Comparison of ENCODE assay signal across 8 mouse cellular contexts in the genomic region with DNA sequence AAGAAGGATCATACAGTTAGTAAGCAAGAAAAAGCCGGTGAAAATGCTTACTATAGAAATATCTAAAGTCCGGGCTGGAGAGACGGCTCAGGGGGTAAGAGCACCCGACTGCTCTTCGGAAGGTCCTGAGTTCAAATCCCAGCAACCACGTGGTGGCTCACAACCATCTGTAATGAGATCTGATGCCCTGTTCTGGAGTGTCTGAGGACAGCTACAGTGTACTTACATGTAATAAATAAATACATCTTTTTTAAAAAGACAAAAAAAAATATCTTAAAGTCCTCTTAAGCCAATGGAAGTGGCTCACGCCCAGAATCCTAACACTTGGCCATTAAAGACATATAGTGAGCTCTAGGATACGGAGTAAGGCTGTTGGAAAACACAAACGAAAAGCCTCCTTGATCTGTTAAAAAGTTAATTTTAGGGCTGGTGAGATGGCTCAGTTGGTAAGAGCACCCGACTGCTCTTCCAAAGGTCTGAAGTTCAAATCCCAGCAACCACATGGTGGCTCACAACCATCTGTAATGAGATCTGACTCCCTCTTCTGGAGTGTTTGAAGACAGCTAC. TPM values are rescaled to one million over a fixed set of nuclear protein-coding genes. Genes with fewer than 3 reads are reported as not detected.
A peak's percentile ranks its signal among the peaks of the same experiment; 100 is the strongest.
DNase-seq lines count a peak whose midpoint lies in the region; ATAC-seq and TF ChIP-seq lines count a peak whose summit lies in the region.
"Not testable (repeated sequence)": the region's sequence is repeated elsewhere in the genome, so short reads cannot be mapped to it uniquely, and the experiment has no call there.

No protein-coding gene starts in this region.

- H3K36me3 ChIP-seq in CH12.LX (replicated peaks in 1 of 2; ENCODE audit: control insufficient read depth in 1 of 2, insufficient read depth in 1 of 2, low read length in 1 of 2); embryonic facial prominence, embryonic 13.5 days; hindbrain, embryonic 13.5 days; kidney, postnatal 0 days (ENCODE audit: insufficient read depth, low read length); liver, embryonic 15.5 days (replicated peaks); midbrain, embryonic 13.5 days; spleen, adult 2 months (ENCODE audit: control insufficient read depth, insufficient read depth, low read length): not testable (repeated sequence)

- peak in 1 of 2 experiments; percentile 40; a peak in 1 of 4 replicates for TF ChIP-seq CTCF in CH12.LX (conservative IDR thresholded peaks at IDR 0.05 in 1 of 2, IDR thresholded peaks at IDR 0.05 in 1 of 2; ENCODE audit: low read depth in 2 of 2, low read length in 2 of 2)
- TF ChIP-seq CTCF in gastrocnemius, adult 2 months (IDR thresholded peaks at IDR 0.05); kidney, postnatal 0 days (IDR thresholded peaks at IDR 0.05; ENCODE audit: low read depth); spleen, adult 2 months (IDR thresholded peaks at IDR 0.05; ENCODE audit: extremely low read depth, insufficient read depth, insufficient read length, insufficient replicate concordance): not testable (repeated sequence)

- not testable (repeated sequence) for H3K27me3 ChIP-seq in CH12.LX (replicated peaks); embryonic facial prominence, embryonic 13.5 days; hindbrain, embryonic 13.5 days; kidney, postnatal 0 days (ENCODE audit: insufficient read depth, low read length); liver, embryonic 15.5 days; midbrain, embryonic 13.5 days; spleen, adult 2 months (ENCODE audit: control insufficient read depth, insufficient read depth, low read length)

- H3K27ac ChIP-seq in CH12.LX (ENCODE audit: insufficient read depth, low read depth) = peak overlapping the region; percentile 32; the same call in 1 of the 2 replicates
- peak overlapping the region; percentile 78; the same call in 1 of the 2 replicates for H3K27ac ChIP-seq in embryonic facial prominence, embryonic 13.5 days
- peak overlapping the region; percentile 92 for H3K27ac ChIP-seq in gastrocnemius, adult 2 months
- peak overlapping the region; percentile 87 for H3K27ac ChIP-seq in hindbrain, embryonic 13.5 days
- H3K27ac ChIP-seq in kidney, postnatal 0 days = peak overlapping the region; percentile 72
- H3K27ac ChIP-seq in liver, embryonic 15.5 days (replicated peaks) = peak overlapping the region; percentile 88
- H3K27ac ChIP-seq in midbrain, embryonic 13.5 days = peak overlapping the region; percentile 68
- peak overlapping the region; percentile 79 for H3K27ac ChIP-seq in spleen, adult 2 months (ENCODE audit: insufficient read depth, low read length)

- in situ Hi-C loops in CH12.LX (cut with MboI; ENCODE audit: low pct_ligation_motif_present, low pct_unique_long_range_greater_than_20kb, low sequenced_read_pairs) = loop anchor here (5.0 kb wide), 1 partner anchor 74 kb away; no protein-coding TSS in a partner anchor

- dilution Hi-C loops in CH12.LX (cut with MboI; ENCODE audit: extremely low pct_ligation_motif_present, extremely low pct_unique_long_range_greater_than_20kb, low sequenced_read_pairs) = not testable (repeated sequence)

- ATAC-seq in embryonic facial prominence, embryonic 13.5 days (ENCODE audit: insufficient number of reproducible peaks, insufficient read depth, low FRiP score, low TSS enrichment, low read depth); hindbrain, embryonic 13.5 days (ENCODE audit: low FRiP score); kidney, postnatal 0 days (replicated peaks; ENCODE audit: low FRiP score, low read depth); liver, embryonic 15.5 days (ENCODE audit: insufficient read depth); midbrain, embryonic 13.5 days: not testable (repeated sequence)

- peak overlapping the region; percentile 61; the same call in 1 of the 2 replicates for H3K9ac ChIP-seq in CH12.LX (ENCODE audit: insufficient read depth, low read depth)
- H3K9ac ChIP-seq in embryonic facial prominence, embryonic 13.5 days = peak overlapping the region; percentile 70
- peak overlapping the region; percentile 82; the same call in 1 of the 2 replicates for H3K9ac ChIP-seq in hindbrain, embryonic 13.5 days
- H3K9ac ChIP-seq in kidney, postnatal 0 days (ENCODE audit: low read depth, low read length) = peak overlapping the region; percentile 33; the same call in 1 of the 2 replicates
- H3K9ac ChIP-seq in liver, embryonic 15.5 days = peak overlapping the region; percentile 82
- peak overlapping the region; percentile 76; the same call in 1 of the 2 replicates for H3K9ac ChIP-seq in midbrain, embryonic 13.5 days (replicated peaks)

- TF ChIP-seq EP300 in CH12.LX (IDR thresholded peaks at IDR 0.05; ENCODE audit: low read length) = peak; percentile 0; the same call in 1 of the 2 replicates

- intact Hi-C loops in gastrocnemius, adult 2 months (cut with DNase I) = loop anchor here (5.0 kb wide), 1 partner anchor 84 kb away; no protein-coding TSS in a partner anchor

- peak overlapping the region; percentile 57; the same call in 1 of the 2 replicates for H3K4me2 ChIP-seq in CH12.LX (ENCODE audit: insufficient read depth, low read depth, poor library complexity, severe bottlenecking)
- peak overlapping the region; percentile 79 for H3K4me2 ChIP-seq in embryonic facial prominence, embryonic 13.5 days
- peak overlapping the region; percentile 80 for H3K4me2 ChIP-seq in hindbrain, embryonic 13.5 days
- H3K4me2 ChIP-seq in kidney, postnatal 0 days (ENCODE audit: low read length) = peak overlapping the region; percentile 90
- peak overlapping the region; percentile 85 for H3K4me2 ChIP-seq in liver, embryonic 15.5 days
- H3K4me2 ChIP-seq in midbrain, embryonic 13.5 days (replicated peaks) = peak overlapping the region; percentile 78

- TF ChIP-seq RAD21 in CH12.LX (IDR thresholded peaks at IDR 0.05; ENCODE audit: low read depth, low read length) = not testable (repeated sequence)

- H3K4me1 ChIP-seq in CH12.LX (ENCODE audit: control insufficient read depth in 1 of 2, insufficient read depth in 2 of 2) = peaks cover 12% of the 10 kb centered on the region in 2 experiments; a peak in 3 of 4 replicates
- H3K4me1 ChIP-seq in embryonic facial prominence, embryonic 13.5 days = peaks cover 22% of the 10 kb centered on the region
- peaks cover 35% of the 10 kb centered on the region for H3K4me1 ChIP-seq in hindbrain, embryonic 13.5 days (replicated peaks)
- not testable (repeated sequence) for H3K4me1 ChIP-seq in kidney, postnatal 0 days (replicated peaks; ENCODE audit: insufficient read depth, low read length)
- peaks cover 31% of the 10 kb centered on the region for H3K4me1 ChIP-seq in liver, embryonic 15.5 days (replicated peaks)
- peaks cover 30% of the 10 kb centered on the region for H3K4me1 ChIP-seq in midbrain, embryonic 13.5 days (replicated peaks)
- peaks cover 16% of the 10 kb centered on the region; the same call in 1 of the 2 replicates for H3K4me1 ChIP-seq in spleen, adult 2 months (ENCODE audit: control insufficient read depth, insufficient read depth, insufficient read length)

- H3K4me3 ChIP-seq in CH12.LX (replicated peaks in 1 of 3; ENCODE audit: low read depth in 2 of 3, low read length in 2 of 3, poor library complexity in 1 of 3) = peak overlapping the region; percentile 46 to 80 (median 46)
- peak overlapping the region; percentile 71 for H3K4me3 ChIP-seq in embryonic facial prominence, embryonic 13.5 days
- H3K4me3 ChIP-seq in gastrocnemius, adult 2 months = peak overlapping the region; percentile 95
- peak overlapping the region; percentile 71 for H3K4me3 ChIP-seq in hindbrain, embryonic 13.5 days
- H3K4me3 ChIP-seq in kidney, postnatal 0 days (replicated peaks; ENCODE audit: low read depth, low read length) = peak overlapping the region; percentile 64; the same call in 1 of the 2 replicates
- peak overlapping the region; percentile 88 for H3K4me3 ChIP-seq in liver, embryonic 15.5 days (replicated peaks)
- H3K4me3 ChIP-seq in midbrain, embryonic 13.5 days (replicated peaks) = peak overlapping the region; percentile 79
- H3K4me3 ChIP-seq in spleen, adult 2 months (ENCODE audit: extremely low read depth, insufficient read depth, insufficient read length) = peak overlapping the region; percentile 86

- not testable (repeated sequence) for H3K9me3 ChIP-seq in CH12.LX (replicated peaks; ENCODE audit: low read length); embryonic facial prominence, embryonic 13.5 days; hindbrain, embryonic 13.5 days; kidney, postnatal 0 days (replicated peaks; ENCODE audit: low read length); liver, embryonic 15.5 days (replicated peaks); midbrain, embryonic 13.5 days

- WGBS in embryonic facial prominence, embryonic 13.5 days = 68% methylated on average over 10 of the region's 10 CpGs
- WGBS in hindbrain, embryonic 13.5 days = 70% methylated on average over 10 of the region's 10 CpGs
- 68% methylated on average over 10 of the region's 10 CpGs for WGBS in kidney, postnatal 0 days
- WGBS in liver, embryonic 15.5 days (ENCODE audit: insufficient replicate concordance) = 56% methylated on average over 10 of the region's 10 CpGs
- WGBS in midbrain, embryonic 13.5 days = 75% methylated on average over 10 of the region's 10 CpGs
- 60% methylated on average over 10 of the region's 10 CpGs for WGBS in spleen, adult 2 months

- not testable (repeated sequence) for TF ChIP-seq POLR2A in CH12.LX (IDR thresholded peaks at IDR 0.05; ENCODE audit: low read depth, low read length); spleen, adult 2 months (IDR thresholded peaks at IDR 0.05; ENCODE audit: low read depth, low read length)

- not testable (repeated sequence) for DNase-seq in CH12.LX (ENCODE audit: extremely low read depth); gastrocnemius, adult 2 months; kidney, postnatal 0 days (ENCODE audit: low spot score); spleen, adult 2 months (ENCODE audit: low read depth in 1 of 2, low spot score in 2 of 2)

- peaks cover 24% of the 10 kb centered on the region for H3K79me2 ChIP-seq in CH12.LX (replicated peaks; ENCODE audit: control insufficient read depth, extremely low read depth, insufficient read depth, poor library complexity, severe bottlenecking)

RNA-seq across cellular contexts. Expression of a gene that starts 0.8 kb away (rescaled TPM):
- total RNA-seq in CH12.LX (2012; rRNA removed) = 153 and 173 TPM in 2 replicates
- total RNA-seq in CH12.LX (2014; rRNA removed) = 244 and 246 TPM in 2 replicates
- 208 and 217 TPM in 2 replicates for polyA plus RNA-seq in CH12.LX (2012; ENCODE audit: insufficient read length, low read depth)
- polyA plus RNA-seq in embryonic facial prominence, embryonic 13.5 days (2015; fragmentation: Nextera tagmentation; extraction: Ambion mirVana) = 23.5 TPM in 2 replicates
- total RNA-seq in gastrocnemius, adult 2 months (2021) = 10 to 100 TPM; 11.1 to 13.6 TPM
- 69.0 and 71.8 TPM in 2 replicates for polyA plus RNA-seq in hindbrain, embryonic 13.5 days (2015; fragmentation: Nextera tagmentation; extraction: Ambion mirVana)
- polyA plus RNA-seq in kidney, postnatal 0 days (2015; fragmentation: Nextera tagmentation; extraction: Ambion mirVana) = 17.6 and 19.8 TPM in 2 replicates
- 8.6 and 8.7 TPM in 2 replicates for polyA plus RNA-seq in liver, embryonic 15.5 days (2015; fragmentation: Nextera tagmentation; extraction: Ambion mirVana)
- 45.6 and 47.4 TPM in 2 replicates for polyA plus RNA-seq in midbrain, embryonic 13.5 days (2015; fragmentation: Nextera tagmentation; extraction: Ambion mirVana)
- polyA plus RNA-seq in spleen, adult 2 months (2012; rRNA removed) = 27.2 and 28.6 TPM in 2 replicates

RNA-seq across cellular contexts. Expression of a gene that starts 10.8 kb away (rescaled TPM):
- total RNA-seq in CH12.LX (2012; rRNA removed) (144 and 163 TPM in 2 replicates), CH12.LX (2014; rRNA removed) (115 and 138 TPM in 2 replicates)
- 223 and 251 TPM in 2 replicates for polyA plus RNA-seq in CH12.LX (2012; ENCODE audit: insufficient read length, low read depth)
- polyA plus RNA-seq in embryonic facial prominence, embryonic 13.5 days (2015; fragmentation: Nextera tagmentation; extraction: Ambion mirVana) = 164 and 170 TPM in 2 replicates
- 10 to 100 TPM; 35.0 to 42.0 TPM for total RNA-seq in gastrocnemius, adult 2 months (2021)
- polyA plus RNA-seq in hindbrain, embryonic 13.5 days (2015; fragmentation: Nextera tagmentation; extraction: Ambion mirVana) = 108 and 109 TPM in 2 replicates
- polyA plus RNA-seq in kidney, postnatal 0 days (2015; fragmentation: Nextera tagmentation; extraction: Ambion mirVana) = 101 and 106 TPM in 2 replicates
- polyA plus RNA-seq in liver, embryonic 15.5 days (2015; fragmentation: Nextera tagmentation; extraction: Ambion mirVana) = 26.1 and 29.8 TPM in 2 replicates
- 130 and 137 TPM in 2 replicates for polyA plus RNA-seq in midbrain, embryonic 13.5 days (2015; fragmentation: Nextera tagmentation; extraction: Ambion mirVana)
- polyA plus RNA-seq in spleen, adult 2 months (2012; rRNA removed) = 13.9 and 18.2 TPM in 2 replicates

RNA-seq across cellular contexts. Expression of a gene that starts 51.6 kb away (rescaled TPM):
- 113 and 169 TPM in 2 replicates for total RNA-seq in CH12.LX (2012; rRNA removed)
- total RNA-seq in CH12.LX (2014; rRNA removed) = 61.1 and 77.7 TPM in 2 replicates
- polyA plus RNA-seq in CH12.LX (2012; ENCODE audit: insufficient read length, low read depth) = 145 and 182 TPM in 2 replicates
- 61.7 and 66.5 TPM in 2 replicates for polyA plus RNA-seq in embryonic facial prominence, embryonic 13.5 days (2015; fragmentation: Nextera tagmentation; extraction: Ambion mirVana)
- 100 to 1,000 TPM; 395 to 484 TPM for total RNA-seq in gastrocnemius, adult 2 months (2021)
- polyA plus RNA-seq in hindbrain, embryonic 13.5 days (2015; fragmentation: Nextera tagmentation; extraction: Ambion mirVana) = 69.8 and 72.6 TPM in 2 replicates
- 77.3 and 88.0 TPM in 2 replicates for polyA plus RNA-seq in kidney, postnatal 0 days (2015; fragmentation: Nextera tagmentation; extraction: Ambion mirVana)
- polyA plus RNA-seq in liver, embryonic 15.5 days (2015; fragmentation: Nextera tagmentation; extraction: Ambion mirVana) = 18.8 and 20.8 TPM in 2 replicates
- polyA plus RNA-seq in midbrain, embryonic 13.5 days (2015; fragmentation: Nextera tagmentation; extraction: Ambion mirVana) = 67.8 and 69.0 TPM in 2 replicates
- polyA plus RNA-seq in spleen, adult 2 months (2012; rRNA removed) = 63.0 and 76.9 TPM in 2 replicates

Comparison
In these comparisons a context has a peak if more than half of its experiments do, and no peak if none do; other contexts are left out.
1. H3K27ac ChIP-seq: peak in every context shown above with its lines; median percentile 92 in gastrocnemius, adult 2 months; 88 in liver, embryonic 15.5 days; 87 in hindbrain, embryonic 13.5 days; 79 in spleen, adult 2 months; 78 in embryonic facial prominence, embryonic 13.5 days; 72 in kidney, postnatal 0 days; 68 in midbrain, embryonic 13.5 days; 32 in CH12.LX.